Mouse (Mus musculus) CH12.LX (cell line): Measurements from ENCODE around the gene Nkx3-2.

Source experiments
- CTCF ChIP-seq, 2 experiments: IDR thresholded peaks in 1 of 2; conservative IDR thresholded peaks in 1 of 2; 2 replicates each; pipeline ENCODE4 v1.5.1; 2011 to 2012; ENCODE audit warnings: low read depth in 2 of 2, low read length in 2 of 2, improper control_type of control experiment in 1 of 2, inconsistent platforms in 1 of 2, mild to moderate bottlenecking in 1 of 2, moderate library complexity in 1 of 2
- ELF1 ChIP-seq: IDR thresholded peaks from 2 replicates; pipeline ENCODE4 v1.6.1; 2014; ENCODE audit warnings: low read depth, mild to moderate bottlenecking, inconsistent platforms, low read length, improper control_type of control experiment
- EP300 ChIP-seq: IDR thresholded peaks from 2 replicates; pipeline ENCODE4 v1.6.1; 2011; ENCODE audit warnings: low read length, improper control_type of control experiment
- ETS1 ChIP-seq: conservative IDR thresholded peaks from 2 replicates; pipeline ENCODE4 v1.6.1; 2012; ENCODE audit warnings: low read depth, mild to moderate bottlenecking, inconsistent platforms, low read length, improper control_type of control experiment, moderate library complexity
- HCFC1 ChIP-seq: IDR thresholded peaks from 2 replicates; pipeline ENCODE4 v1.6.1; 2012; ENCODE audit warnings: low read depth, mild to moderate bottlenecking, inconsistent platforms, low read length, improper control_type of control experiment
- IRF4 ChIP-seq: IDR thresholded peaks from 2 replicates; pipeline ENCODE4 v1.6.1; 2014; ENCODE audit warnings: low read depth, mild to moderate bottlenecking, inconsistent platforms, low read length, improper control_type of control experiment
- KAT2A ChIP-seq: IDR thresholded peaks from 2 replicates; pipeline ENCODE4 v1.6.1; 2012; ENCODE audit warnings: low read length, improper control_type of control experiment, inconsistent platforms; ENCODE audit not compliant: insufficient replicate concordance
- MAFK ChIP-seq: IDR thresholded peaks from 2 replicates; pipeline ENCODE4 v1.6.1; 2011; ENCODE audit warnings: low read length, improper control_type of control experiment; ENCODE audit not compliant: insufficient replicate concordance
- MAZ ChIP-seq: IDR thresholded peaks from 2 replicates; pipeline ENCODE4 v1.6.1; 2012; ENCODE audit warnings: low read depth, mild to moderate bottlenecking, inconsistent platforms, low read length, improper control_type of control experiment, moderate library complexity
- MEF2A ChIP-seq: IDR thresholded peaks from 2 replicates; pipeline ENCODE4 v1.6.1; 2014; ENCODE audit warnings: low read depth, mild to moderate bottlenecking, inconsistent platforms, low read length, improper control_type of control experiment, borderline replicate concordance
- POLR2A ChIP-seq: IDR thresholded peaks from 2 replicates; pipeline ENCODE4 v1.6.1; 2011; ENCODE audit warnings: low read depth, mild to moderate bottlenecking, improper control_type of control experiment, low read length
- SIN3A ChIP-seq: IDR thresholded peaks from 2 replicates; pipeline ENCODE4 v1.6.1; 2012; ENCODE audit warnings: low read length, improper control_type of control experiment, inconsistent platforms
- TCF12 ChIP-seq: IDR thresholded peaks from 2 replicates; pipeline ENCODE4 v1.6.1; 2014; ENCODE audit warnings: low read depth, mild to moderate bottlenecking, inconsistent platforms, low read length, improper control_type of control experiment
- ZNF384 ChIP-seq: IDR thresholded peaks from 2 replicates; pipeline ENCODE4 v1.6.1; 2012; ENCODE audit warnings: low read depth, low read length, improper control_type of control experiment, inconsistent platforms

DNA sequence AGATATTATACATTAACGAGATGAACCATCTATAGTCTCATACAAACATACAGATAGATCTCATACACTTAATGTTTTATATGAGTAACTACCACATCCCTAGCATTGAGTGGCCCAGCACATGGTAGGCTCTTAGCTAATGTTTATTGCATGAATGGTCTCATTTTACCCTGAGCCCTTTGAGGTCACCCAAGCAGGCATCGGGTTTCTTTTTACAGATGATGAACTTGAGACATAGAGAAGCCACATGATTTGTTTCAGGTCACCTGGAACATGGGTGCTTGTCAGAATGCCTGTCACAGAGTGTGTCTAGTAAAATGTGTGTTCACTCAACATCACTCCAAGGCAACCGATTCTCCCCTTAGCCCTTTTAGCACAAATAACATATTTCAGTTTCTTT lies 11.0 kb upstream of the Nkx3-2 start:
- TF ChIP-seq CTCF (conservative IDR thresholded peaks at IDR 0.05 in 1 of 2, IDR thresholded peaks at IDR 0.05 in 1 of 2; ENCODE audit: low read depth in 2 of 2, low read length in 2 of 2) (no peak), HCFC1 (no peak), MEF2A (no peak), POLR2A (no peak), TCF12 (no peak), EP300 (no peak), MAFK (no peak), IRF4 (no peak), MAZ (no peak), ZNF384 (no peak), SIN3A (no peak), ELF1 (no peak), KAT2A (no peak), ETS1 (no peak)
